ENCODE assay signal across 9 mouse cellular contexts in the genomic region with DNA sequence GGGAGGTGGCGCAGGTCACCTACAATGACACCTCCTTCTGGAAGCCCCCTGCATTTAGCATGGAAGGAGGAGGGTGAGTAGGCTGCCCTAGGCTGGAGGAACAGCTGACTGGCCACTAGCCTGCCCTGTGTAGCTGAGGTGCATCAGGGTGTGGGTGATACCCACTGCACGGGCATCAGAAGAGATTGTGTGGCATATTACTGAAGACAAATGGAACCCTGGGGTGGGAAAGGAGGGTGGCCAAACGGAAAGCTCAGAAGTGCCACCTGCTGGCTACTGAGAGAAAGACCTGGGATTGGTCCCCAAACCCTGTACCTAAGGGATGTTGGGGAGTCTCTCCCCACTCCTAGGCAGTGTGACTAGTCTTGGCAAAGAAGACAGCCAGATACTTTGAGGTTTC. TPM values are rescaled to one million over a fixed set of nuclear protein-coding genes. Genes with fewer than 3 reads are reported as not detected.
DNase-seq lines count a peak whose midpoint lies in the region; ATAC-seq and TF ChIP-seq lines count a peak whose summit lies in the region.
"Had no signal": no experiment of that assay in that cellular context is flagged by ENCODE, and none has a peak within 500 bp of the region (broad histone marks: within the 10 kb centered on the region; RNA-seq: fewer than 3 reads in every experiment).

No protein-coding gene starts in this region.

- TF ChIP-seq CTCF in brain, embryonic 14.5 days (IDR thresholded peaks at IDR 0.05; ENCODE audit: borderline replicate concordance, extremely low read depth, insufficient read depth, insufficient read length): peak; percentile 76

- no peaks in the 10 kb centered on the region for H3K27me3 ChIP-seq in forebrain, embryonic 14.5 days (replicated peaks; ENCODE audit: control insufficient read depth, insufficient read depth, low read length)
- H3K27me3 ChIP-seq in hindbrain, embryonic 15.5 days: no peaks in the 10 kb centered on the region; the same call in 1 of the 2 replicates

- no peak overlapping the region for H3K9ac ChIP-seq in forebrain, embryonic 14.5 days (ENCODE audit: low read length)
- no peak overlapping the region for H3K9ac ChIP-seq in hindbrain, embryonic 15.5 days
- H3K9ac ChIP-seq: liver, embryonic 15.5 days had no signal

- H3K27ac ChIP-seq in forebrain, embryonic 14.5 days (ENCODE audit: low read depth, low read length): no peak overlapping the region
- no peak overlapping the region for H3K27ac ChIP-seq in hindbrain, embryonic 15.5 days (replicated peaks)
- H3K27ac ChIP-seq: liver, embryonic 15.5 days had no signal

- no peak for TF ChIP-seq POLR2A in brain, embryonic 14.5 days (IDR thresholded peaks at IDR 0.05; ENCODE audit: borderline replicate concordance, extremely low read depth, insufficient read depth, insufficient read length, poor library complexity, severe bottlenecking)

- ATAC-seq in forebrain, embryonic 14.5 days: peak; percentile 66
- ATAC-seq in hindbrain, embryonic 15.5 days (ENCODE audit: low FRiP score, low read depth): peak; percentile 67

- WGBS in forebrain, embryonic 14.5 days: 21% methylated on average over 3 of the region's 3 CpGs
- WGBS in hindbrain, embryonic 15.5 days: 26% methylated on average over 3 of the region's 3 CpGs

- intact Hi-C loops in heart, postnatal 25 days (cut with DNase I): loop anchor here (5.0 kb wide), 1 partner anchor 701 kb away; no protein-coding TSS in a partner anchor

- no peaks in the 10 kb centered on the region for H3K9me3 ChIP-seq in forebrain, embryonic 14.5 days (replicated peaks; ENCODE audit: control insufficient read depth, low read length)
- H3K9me3 ChIP-seq in hindbrain, embryonic 15.5 days: no peaks in the 10 kb centered on the region
- H3K9me3 ChIP-seq: liver, embryonic 15.5 days had no signal

- peaks cover 13% of the 10 kb centered on the region for H3K4me1 ChIP-seq in forebrain, embryonic 14.5 days (ENCODE audit: control insufficient read depth, insufficient read depth, low read length)
- peaks cover 14% of the 10 kb centered on the region for H3K4me1 ChIP-seq in hindbrain, embryonic 15.5 days (replicated peaks)
- H3K4me1 ChIP-seq: liver, embryonic 15.5 days had no signal

- H3K4me3 ChIP-seq in forebrain, embryonic 14.5 days (ENCODE audit: low read depth, low read length): no peak overlapping the region
- H3K4me3 ChIP-seq in hindbrain, embryonic 15.5 days: no peak overlapping the region
- H3K4me3 ChIP-seq: liver, embryonic 15.5 days had no signal

- DNase-seq in heart, adult 18-20 months: peak; percentile 45 to 68
- DNase-seq in heart, postnatal 25 days (ENCODE audit: low spot score): no peak
- DNase-seq in brain, embryonic 14.5 days (ENCODE audit: low read depth): peak; percentile 72
- peak; percentile 71 for DNase-seq in forebrain, embryonic 14.5 days (ENCODE audit: low spot score)
- peak; percentile 37 to 70 for DNase-seq in layer of hippocampus, postnatal 25 days (ENCODE audit: extremely low spot score in 1 of 2, low spot score in 1 of 2)
- DNase-seq in lung, postnatal 36 days: peak; percentile 49
- peak; percentile 67 for DNase-seq in right cerebral cortex, postnatal 14 days

- no peak overlapping the region for H3K4me2 ChIP-seq in forebrain, embryonic 14.5 days (ENCODE audit: low read length)
- 0 out of 2 replicates have a peak overlapping the region, but pooled peaks have one; percentile 3 for H3K4me2 ChIP-seq in hindbrain, embryonic 15.5 days
- H3K4me2 ChIP-seq: liver, embryonic 15.5 days had no signal

- no peaks in the 10 kb centered on the region for H3K36me3 ChIP-seq in forebrain, embryonic 14.5 days (ENCODE audit: control insufficient read depth, insufficient read depth, low read length)
- H3K36me3 ChIP-seq in hindbrain, embryonic 15.5 days: no peaks in the 10 kb centered on the region
- H3K36me3 ChIP-seq: liver, embryonic 15.5 days had no signal

RNA-seq across cellular contexts. Expression of a gene that starts 33.6 kb away (rescaled TPM):
- total RNA-seq in heart, adult 18-20 months (2021): 1 to 10 TPM; 1.1 to 1.4 TPM
- total RNA-seq in heart, postnatal 25 days (2021): 1 to 10 TPM; 1.2 to 1.3 TPM
- polyA plus RNA-seq in brain, embryonic 14.5 days (2012; rRNA removed): 12.2 and 14.7 TPM in 2 replicates
- 17.0 and 18.5 TPM in 2 replicates for polyA plus RNA-seq in forebrain, embryonic 14.5 days (2014; fragmentation: Nextera tagmentation; extraction: Ambion mirVana)
- polyA plus RNA-seq in hindbrain, embryonic 15.5 days (2015; fragmentation: Nextera tagmentation; extraction: Ambion mirVana): 19.4 and 20.4 TPM in 2 replicates
- 10 to 100 TPM; 13.1 to 13.4 TPM for total RNA-seq in layer of hippocampus, postnatal 25 days (2021)

RNA-seq across cellular contexts. Expression of a gene that starts 50.4 kb away (rescaled TPM):
- total RNA-seq in heart, adult 18-20 months (2021): 10 to 100 TPM; 13.0 to 15.7 TPM
- 10 to 100 TPM; 15.4 to 17.4 TPM for total RNA-seq in heart, postnatal 25 days (2021)
- polyA plus RNA-seq in brain, embryonic 14.5 days (2012; rRNA removed): 21.3 and 24.2 TPM in 2 replicates
- polyA plus RNA-seq in forebrain, embryonic 14.5 days (2014; fragmentation: Nextera tagmentation; extraction: Ambion mirVana): 28.6 and 31.7 TPM in 2 replicates
- 37.5 and 37.6 TPM in 2 replicates for polyA plus RNA-seq in hindbrain, embryonic 15.5 days (2015; fragmentation: Nextera tagmentation; extraction: Ambion mirVana)
- 10 to 100 TPM; 38.2 to 42.4 TPM for total RNA-seq in layer of hippocampus, postnatal 25 days (2021)

Comparison
In these comparisons a context has a peak if more than half of its experiments do, and no peak if none do; other contexts are left out.
1. RNA of a gene that starts 33.6 kb away (total RNA-seq): 13.1 to 13.4 TPM in layer of hippocampus, postnatal 25 days; 1.1 to 1.4 TPM in heart, adult 18-20 months and 1.2 to 1.3 TPM in heart, postnatal 25 days; every median in the first group is over 4 times any median in the second.